Mouse (Mus musculus) MEL (cell line): Measurements from ENCODE around the gene Mnd1. TPM values are rescaled to one million over a fixed set of nuclear protein-coding genes. Genes with fewer than 3 reads are reported as not detected.

Source experiments
- DNase-seq: peaks from one replicate; pipeline ENCODE4 v3.0.0; 2011; ENCODE audit warnings: low read depth, low spot score
- H3K27ac ChIP-seq: 2 replicates; pipeline ENCODE4 v1.5.1; 2012; ENCODE audit warnings: low read depth, mild to moderate bottlenecking, control low read depth, low read length, moderate library complexity; ENCODE audit not compliant: control insufficient read depth
- H3K27me3 ChIP-seq, 2 experiments: fragments of 150-350 bp in 1 of 2; sonication (generic) in 1 of 2; 2 replicates each; pipeline ENCODE4 v1.6.1; 2012; ENCODE audit warnings: low read length in 2 of 2, mild to moderate bottlenecking in 2 of 2, improper control_type of control experiment in 1 of 2, moderate library complexity in 1 of 2; ENCODE audit not compliant: insufficient read depth in 2 of 2, control insufficient read depth in 1 of 2
- H3K36me3 ChIP-seq, 2 experiments: 2 replicates each; pipeline ENCODE4 v1.6.1; 2012 to 2014; ENCODE audit warnings: low read length in 2 of 2, improper control_type of control experiment in 1 of 2, inconsistent platforms in 1 of 2, mild to moderate bottlenecking in 1 of 2; ENCODE audit not compliant: insufficient read depth in 2 of 2, control insufficient read depth in 1 of 2
- H3K4me1 ChIP-seq, 2 experiments: fragments of 150-350 bp in 1 of 2; sonication (generic) in 1 of 2; 2 replicates each; pipeline ENCODE4 v1.6.1; 2012; ENCODE audit warnings: low read length in 2 of 2, improper control_type of control experiment in 1 of 2, mild to moderate bottlenecking in 1 of 2; ENCODE audit not compliant: insufficient read depth in 2 of 2, control insufficient read depth in 1 of 2
- H3K4me3 ChIP-seq, 2 experiments: fragments of 150-350 bp in 1 of 2; sonication (generic) in 1 of 2; 2 replicates each; pipeline ENCODE4 v1.5.1; 2012; ENCODE audit warnings: low read depth in 2 of 2, low read length in 2 of 2, mild to moderate bottlenecking in 2 of 2, moderate library complexity in 2 of 2, control low read depth in 1 of 2, improper control_type of control experiment in 1 of 2; ENCODE audit not compliant: control insufficient read depth in 1 of 2, insufficient read depth in 1 of 2
- H3K79me2 ChIP-seq: 2 replicates; pipeline ENCODE4 v1.6.1; 2012; ENCODE audit warnings: mild to moderate bottlenecking, low read length, moderate library complexity; ENCODE audit not compliant: control insufficient read depth, poor library complexity, insufficient read depth
- H3K9ac ChIP-seq: 2 replicates; pipeline ENCODE4 v1.6.1; 2012; ENCODE audit warnings: low read depth, mild to moderate bottlenecking, control low read depth, low read length, moderate library complexity; ENCODE audit not compliant: control insufficient read depth, poor library complexity, severe bottlenecking
- H3K9me3 ChIP-seq: fragments of 150-350 bp; sonication (generic); replicated peaks from 2 replicates; pipeline ENCODE4 v1.6.1; 2012; ENCODE audit warnings: mild to moderate bottlenecking, low read length, improper control_type of control experiment, moderate library complexity; ENCODE audit not compliant: insufficient read depth
- EP300 ChIP-seq, 2 experiments: IDR thresholded peaks; 2 replicates each; pipeline ENCODE4 v1.6.1; 2011; ENCODE audit warnings: improper control_type of control experiment in 2 of 2, low read length in 2 of 2, low read depth in 1 of 2, mild to moderate bottlenecking in 1 of 2
- ETS1 ChIP-seq: IDR thresholded peaks from 2 replicates; pipeline ENCODE4 v1.6.1; 2012; ENCODE audit warnings: low read depth, mild to moderate bottlenecking, inconsistent platforms, low read length, improper control_type of control experiment, moderate library complexity
- GABPA ChIP-seq: IDR thresholded peaks from 2 replicates; pipeline ENCODE4 v1.6.1; 2012; ENCODE audit warnings: low read depth, mild to moderate bottlenecking, inconsistent platforms, low read length, improper control_type of control experiment, moderate library complexity
- GATA1 ChIP-seq: IDR thresholded peaks from 2 replicates; pipeline ENCODE4 v1.6.1; 2011; ENCODE audit warnings: low read depth, low read length, improper control_type of control experiment
- HCFC1 ChIP-seq: IDR thresholded peaks from 2 replicates; pipeline ENCODE4 v1.6.1; 2012; ENCODE audit warnings: low read depth, mild to moderate bottlenecking, inconsistent platforms, low read length, improper control_type of control experiment, moderate library complexity
- JUND ChIP-seq: IDR thresholded peaks from 2 replicates; pipeline ENCODE4 v1.6.1; 2011; ENCODE audit warnings: low read depth, mild to moderate bottlenecking, improper control_type of control experiment, low read length
- KAT2A ChIP-seq: conservative IDR thresholded peaks from 2 replicates; pipeline ENCODE4 v1.6.1; 2012; ENCODE audit warnings: low read depth, low read length, improper control_type of control experiment, inconsistent platforms
- MAX ChIP-seq: IDR thresholded peaks from 2 replicates; pipeline ENCODE4 v1.6.1; 2011; ENCODE audit warnings: low read length, improper control_type of control experiment
- MAZ ChIP-seq: IDR thresholded peaks from 2 replicates; pipeline ENCODE4 v1.6.1; 2012; ENCODE audit warnings: low read depth, mild to moderate bottlenecking, inconsistent platforms, low read length, improper control_type of control experiment
- MXI1 ChIP-seq: IDR thresholded peaks from 2 replicates; pipeline ENCODE4 v1.6.1; 2011; ENCODE audit warnings: mild to moderate bottlenecking, low read depth, low read length, improper control_type of control experiment
- MYB ChIP-seq: IDR thresholded peaks from 2 replicates; pipeline ENCODE4 v1.6.1; 2011; ENCODE audit warnings: mild to moderate bottlenecking, low read depth, low read length, improper control_type of control experiment
- MYC ChIP-seq: IDR thresholded peaks from 2 replicates; pipeline ENCODE4 v1.6.1; 2011; ENCODE audit warnings: low read depth, mild to moderate bottlenecking, low read length, improper control_type of control experiment, moderate library complexity
- POLR2A ChIP-seq, 2 experiments: IDR thresholded peaks; 2 replicates each; pipeline ENCODE4 v1.6.1; 2011 to 2012; ENCODE audit warnings: low read length in 2 of 2, mild to moderate bottlenecking in 2 of 2, control low read depth in 1 of 2, improper control_type of control experiment in 1 of 2, low read depth in 1 of 2, moderate library complexity in 1 of 2; ENCODE audit not compliant: control insufficient read depth in 1 of 2, insufficient read depth in 1 of 2, poor library complexity in 1 of 2
- POLR2AphosphoS2 ChIP-seq: IDR thresholded peaks from 2 replicates; pipeline ENCODE4 v1.6.1; 2011; ENCODE audit warnings: low read length, improper control_type of control experiment
- RCOR1 ChIP-seq: IDR thresholded peaks from 2 replicates; pipeline ENCODE4 v1.6.1; 2012; ENCODE audit warnings: low read depth, mild to moderate bottlenecking, inconsistent platforms, low read length, improper control_type of control experiment
- SMC3 ChIP-seq: IDR thresholded peaks from 2 replicates; pipeline ENCODE4 v1.6.1; 2011; ENCODE audit warnings: low read depth, low read length, improper control_type of control experiment
- TBP ChIP-seq: IDR thresholded peaks from 2 replicates; pipeline ENCODE4 v1.8.0; 2011; ENCODE audit warnings: low read depth, low read length, improper control_type of control experiment
- TCF12 ChIP-seq: IDR thresholded peaks from 2 replicates; pipeline ENCODE4 v1.6.1; 2014; ENCODE audit warnings: low read depth, mild to moderate bottlenecking, inconsistent platforms, low read length, improper control_type of control experiment, moderate library complexity
- UBTF ChIP-seq: IDR thresholded peaks from 2 replicates; pipeline ENCODE4 v1.6.1; 2012; ENCODE audit warnings: low read depth, mild to moderate bottlenecking, inconsistent platforms, low read length, improper control_type of control experiment, moderate library complexity, borderline replicate concordance; ENCODE audit not compliant: insufficient read depth
- USF1 ChIP-seq: IDR thresholded peaks from 2 replicates; pipeline ENCODE4 v1.6.1; 2014; ENCODE audit warnings: low read depth, mild to moderate bottlenecking, inconsistent platforms, low read length, improper control_type of control experiment, moderate library complexity
- USF2 ChIP-seq, 2 experiments: IDR thresholded peaks; 2 replicates each; pipeline ENCODE4 v1.6.1; 2011 to 2012; ENCODE audit warnings: improper control_type of control experiment in 2 of 2, low read length in 2 of 2, borderline replicate concordance in 1 of 2, inconsistent platforms in 1 of 2, low read depth in 1 of 2, mild to moderate bottlenecking in 1 of 2; ENCODE audit not compliant: insufficient read depth in 1 of 2
- ZC3H11A ChIP-seq: IDR thresholded peaks from 2 replicates; pipeline ENCODE4 v1.6.1; 2012; ENCODE audit warnings: low read depth, mild to moderate bottlenecking, inconsistent platforms, low read length, improper control_type of control experiment
- ZNF384 ChIP-seq: IDR thresholded peaks from 2 replicates; pipeline ENCODE4 v1.6.1; 2012; ENCODE audit warnings: low read depth, mild to moderate bottlenecking, inconsistent platforms, low read length, improper control_type of control experiment
- polyA plus RNA-seq, 2 experiments: library from polyadenylated mRNA; stranded (reverse) in 1 of 2; unstranded in 1 of 2; fragments of >175 nt in 1 of 2; fragments of >200 nt in 1 of 2; gene quantifications; 2 replicates each; pipeline versions ENCODE4 v1.2.1 to v1.2.4; 2012; ENCODE audit warnings: low replicate concordance in 2 of 2, low read depth in 1 of 2; ENCODE audit not compliant: insufficient read length in 2 of 2, insufficient read depth in 1 of 2, missing spikeins in 1 of 2
- total RNA-seq: library from RNA; depleted of rRNA; stranded (reverse); fragments of 300-350 nt; gene quantifications from 2 replicates; pipeline ENCODE4 v1.2.3, GENCODE M21; 2012

The Mnd1 gene
- total and polyA plus RNA-seq, 3 experiments: 11.0 to 11.2 TPM; not detected in 1

GRCm38 (mm10) chr3:84070811-84071210 lies 84.8 kb downstream of the Mnd1 start:
- no peak for DNase-seq
- H3K9ac ChIP-seq: no peak overlapping the region
- H3K4me3 ChIP-seq: no peak overlapping the region
- no peaks in the 10 kb centered on the region for H3K36me3 ChIP-seq
- H3K27me3 ChIP-seq: no peaks in the 10 kb centered on the region
- H3K79me2 ChIP-seq: no peaks in the 10 kb centered on the region
- H3K9me3 ChIP-seq: no peaks in the 10 kb centered on the region
- TF ChIP-seq MYB (no peak), KAT2A (no peak), MAZ (no peak), GABPA (no peak), TCF12 (no peak), ZC3H11A (no peak), SMC3 (no peak), JUND (no peak), EP300 (IDR thresholded peaks at IDR 0.05; ENCODE audit: low read depth in 1 of 2, low read length in 2 of 2) (no peak), USF2 (IDR thresholded peaks at IDR 0.05; ENCODE audit: borderline replicate concordance in 1 of 2, insufficient read depth in 1 of 2, low read depth in 1 of 2, low read length in 2 of 2) (no peak), MYC (no peak), POLR2A (IDR thresholded peaks at IDR 0.05; ENCODE audit: control insufficient read depth in 1 of 2, insufficient read depth in 1 of 2, low read depth in 1 of 2, low read length in 2 of 2, poor library complexity in 1 of 2) (no peak), POLR2AphosphoS2 (no peak), TBP (no peak)
- H3K27ac ChIP-seq: no peak overlapping the region
- no peaks in the 10 kb centered on the region for H3K4me1 ChIP-seq

GRCm38 (mm10) chr3:84068831-84069709 lies 86.5 kb downstream of the Mnd1 start:
- no peak overlapping the region for H3K4me3 ChIP-seq
- no peak for TF ChIP-seq ETS1
- TF ChIP-seq GABPA: no peak
- TF ChIP-seq POLR2AphosphoS2: no peak
- TF ChIP-seq ZNF384: no peak
- TF ChIP-seq MYC: no peak
- no peak for TF ChIP-seq MXI1
- TF ChIP-seq GATA1: no peak
- TF ChIP-seq JUND: no peak
- TF ChIP-seq HCFC1: no peak
- no peak for TF ChIP-seq MYB
- TF ChIP-seq USF2 (IDR thresholded peaks at IDR 0.05; ENCODE audit: borderline replicate concordance in 1 of 2, insufficient read depth in 1 of 2, low read depth in 1 of 2, low read length in 2 of 2): no peak
- TF ChIP-seq UBTF: no peak
- no peak for TF ChIP-seq EP300 (IDR thresholded peaks at IDR 0.05; ENCODE audit: low read depth in 1 of 2, low read length in 2 of 2)
- TF ChIP-seq MAX: no peak
- TF ChIP-seq USF1: no peak
- no peak for TF ChIP-seq RCOR1
- no peaks in the 10 kb centered on the region for H3K4me1 ChIP-seq

More at GRCm38 (mm10) chr3:84068831-84069709, 86.5 kb downstream of the Mnd1 start:
- no peak for DNase-seq
- Histone ChIP-seq H3K27ac (no peak overlapping the region), H3K27me3 (no peaks in the 10 kb centered on the region), H3K9ac (no peak overlapping the region), H3K36me3 (no peaks in the 10 kb centered on the region), H3K79me2 (no peaks in the 10 kb centered on the region), H3K9me3 (no peaks in the 10 kb centered on the region)
